Mouse (Mus musculus) left cerebral cortex, postnatal 36 days (tissue): ENCODE measurements around the gene Fam163b. TPM values are rescaled to one million over a fixed set of nuclear protein-coding genes. Genes with fewer than 3 reads are reported as not detected.

ENCODE experiments used
- DNase-seq, 2 experiments: peaks; one replicate each; pipeline ENCODE4 v3.0.0; 2021 to 2022; ENCODE audit warnings: low spot score in 2 of 2, mixed read lengths in 1 of 2
- intact Hi-C: fragments of 180-260 bp; cut with DNase I; formaldehyde crosslinking; loops from one replicate; pipeline ENCODE4 v1.15.1; 2025
- total RNA-seq, 2 experiments: library from RNA; stranded (reverse); gene quantifications; 2 replicates each; pipeline ENCODE4 v1.2.3; 2021

Gene Fam163b
- total RNA-seq, 2 experiments from 2014 or later: 112 to 122 TPM

GRCm38 (mm10) chr2:27069646-27070045 lies 72.6 kb downstream of the Fam163b start:
- intact Hi-C loops: no loop called here
- DNase-seq: no peak

- intact Hi-C loops: no loop called here
- DNase-seq: no peak
Observed at GRCm38 (mm10) chr2:27067996-27068395, 74.3 kb downstream of the Fam163b start.

DNA sequence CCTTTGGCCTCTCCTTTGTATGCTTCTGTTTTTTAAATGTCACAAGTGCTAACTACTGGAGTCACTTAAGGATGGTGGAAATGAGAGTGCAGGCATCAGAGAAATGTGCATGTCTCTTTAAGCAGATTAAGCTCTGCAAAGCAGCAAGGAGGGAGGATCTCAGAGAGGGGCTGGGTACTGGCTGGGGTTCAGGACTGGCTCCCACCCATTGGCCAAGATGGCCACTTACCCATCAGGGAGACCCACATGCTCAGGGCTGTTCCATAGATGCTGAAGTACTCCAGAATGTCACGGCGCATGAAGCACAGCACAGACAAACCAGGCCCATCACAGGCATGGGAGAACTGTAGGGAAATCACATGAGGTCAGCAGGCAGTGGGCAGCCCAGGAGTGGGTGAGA lies 75.2 kb downstream of the Fam163b start:
- DNase-seq: no peak
- intact Hi-C loops: no loop called here

Other genes with a start within 250 kb of the Fam163b start
- 10 to 100 TPM; 26.7 to 27.0 TPM for gene Surf6, start 239.6 kb downstream of the Fam163b start, total RNA-seq
- 10 to 100 TPM; 45.7 to 46.8 TPM for gene Med22, start 231.8 kb downstream of the Fam163b start, total RNA-seq
- 100 to 1,000 TPM; 223 to 256 TPM for gene Rpl7a, start 231.7 kb downstream of the Fam163b start, total RNA-seq
- 10 to 100 TPM; 33.2 to 34.0 TPM for gene Surf2, start 226.1 kb downstream of the Fam163b start, total RNA-seq
- gene Surf1, start 226.0 kb downstream of the Fam163b start, total RNA-seq: 100 to 1,000 TPM in 1 of 2 experiments, 10 to 100 TPM in 1; 95.5 to 106 TPM
- gene Surf4, start 208.6 kb downstream of the Fam163b start, total RNA-seq: 10 to 100 TPM; 49.5 to 53.0 TPM
- gene Stkld1, start 208.4 kb downstream of the Fam163b start, total RNA-seq: under 1 TPM; 0.15 to 0.41 TPM
- gene Rexo4, start 178.1 kb downstream of the Fam163b start, total RNA-seq: 10 to 100 TPM; 48.2 to 68.2 TPM
- 1 to 10 TPM in 1 of 2 experiments, under 1 TPM in 1; 0.77 to 1.8 TPM for gene Adamts13, start 169.1 kb downstream of the Fam163b start, total RNA-seq
- 10 to 100 TPM; 41.5 to 50.0 TPM for gene Cacfd1, start 132.6 kb downstream of the Fam163b start, total RNA-seq
- gene Slc2a6, start 114.5 kb downstream of the Fam163b start, total RNA-seq: 10 to 100 TPM; 32.2 to 32.4 TPM
- gene Mymk, start 70.3 kb downstream of the Fam163b start, total RNA-seq: under 1 TPM in 1 of 2 experiments, not detected in 1; 0.44 TPM
- 10 to 100 TPM; 22.0 to 22.2 TPM for gene Adamtsl2, start 63.1 kb downstream of the Fam163b start, total RNA-seq
- under 1 TPM; 0.41 to 0.44 TPM for gene Dbh, start 22.7 kb upstream of the Fam163b start, total RNA-seq
- 10 to 100 TPM in 1 of 2 experiments, 1 to 10 TPM in 1; 7.4 to 10.8 TPM for gene Sardh, start 105.8 kb upstream of the Fam163b start, total RNA-seq